ENCODE assay signal across 13 mouse cellular contexts in genomic region chr5:137673015-137673414, GRCm38 (mm10). TPM values are rescaled to one million over a fixed set of nuclear protein-coding genes. Genes with fewer than 3 reads are reported as not detected.
DNase-seq lines count a peak whose midpoint lies in the region; ATAC-seq and TF ChIP-seq lines count a peak whose summit lies in the region.
"Had no signal": no experiment of that assay in that cellular context is flagged by ENCODE, and none has a peak within 500 bp of the region (broad histone marks: within the 10 kb centered on the region; RNA-seq: fewer than 3 reads in every experiment).

No protein-coding gene starts in this region.

- intact Hi-C loops in gastrocnemius, adult 2 months (cut with DNase I), result no loop called here
- intact Hi-C loops in left cerebral cortex, postnatal 4 days (cut with DNase I), result no loop called here

- no peaks in the 10 kb centered on the region for H3K9me3 ChIP-seq in liver, embryonic 13.5 days (replicated peaks)

- no peak for DNase-seq in gastrocnemius, adult 2 months
- DNase-seq in gastrocnemius, adult 8-10 months (ENCODE audit: low spot score in 2 of 2), result no peak
- peak; percentile 17 to 46 for DNase-seq in spleen, postnatal 36 days (ENCODE audit: low spot score in 2 of 2)
- no peak for DNase-seq in spleen, adult 12 weeks (ENCODE audit: low spot score)
- DNase-seq in liver, embryonic 13.5 days, result peak; percentile 69
- no peak for DNase-seq in layer of hippocampus, adult 9-11 months
- no peak for DNase-seq in urinary bladder, postnatal 10 days (ENCODE audit: low spot score)
- DNase-seq in left cerebral cortex, postnatal 4 days, result no peak
- DNase-seq: cerebellum, postnatal 14 days; kidney, adult 11 months; right cerebral cortex, postnatal 14 days had no signal

- no peak overlapping the region for H3K4me3 ChIP-seq in gastrocnemius, adult 2 months
- H3K4me3 ChIP-seq in liver, embryonic 13.5 days (replicated peaks), result peak overlapping the region; percentile 22

- peak overlapping the region; percentile 56 for H3K4me2 ChIP-seq in liver, embryonic 13.5 days

- TF ChIP-seq CTCF in gastrocnemius, adult 2 months (IDR thresholded peaks at IDR 0.05), result no peak

- peaks cover 62% of the 10 kb centered on the region for H3K36me3 ChIP-seq in liver, embryonic 13.5 days

- peak; percentile 88 for ATAC-seq in liver, embryonic 13.5 days (ENCODE audit: low read depth)

- peak overlapping the region; percentile 88 for H3K27ac ChIP-seq in gastrocnemius, adult 2 months
- peak overlapping the region; percentile 93 for H3K27ac ChIP-seq in liver, embryonic 13.5 days

- H3K4me1 ChIP-seq in liver, embryonic 13.5 days (replicated peaks), result peaks cover 67% of the 10 kb centered on the region

- 39% methylated on average over 6 of the region's 6 CpGs for WGBS in liver, embryonic 13.5 days (ENCODE audit: insufficient replicate concordance)

- H3K9ac ChIP-seq in liver, embryonic 13.5 days, result peak overlapping the region; percentile 67

- no peaks in the 10 kb centered on the region for H3K27me3 ChIP-seq in liver, embryonic 13.5 days

RNA-seq across cellular contexts. Expression of gene Agfg2, which starts 11.5 kb away (rescaled TPM):
- total RNA-seq in gastrocnemius, adult 2 months (2021), result 10 to 100 TPM in 1 of 2 experiments, 1 to 10 TPM in 1; 3.3 to 10.3 TPM
- 1 to 10 TPM; 2.4 to 4.4 (median 3.3) TPM for total RNA-seq in gastrocnemius, adult 8-10 months (2022)
- polyA plus RNA-seq in liver, embryonic 13.5 days (2015; fragmentation: Nextera tagmentation; extraction: Ambion mirVana), result 32.1 and 37.8 TPM in 2 replicates
- 10 to 100 TPM; 23.9 to 24.7 TPM for total RNA-seq in left cerebral cortex, postnatal 4 days (2021)

RNA-seq across cellular contexts. Expression of gene Irs3, which starts 27.5 kb away (rescaled TPM):
- under 1 TPM; 0.26 to 0.78 TPM for total RNA-seq in gastrocnemius, adult 2 months (2021)
- total RNA-seq in gastrocnemius, adult 8-10 months (2022), result under 1 TPM; 0.19 to 0.81 (median 0.25) TPM
- 0.13 TPM in 1 of 2 replicates, not detected in the other for polyA plus RNA-seq in liver, embryonic 13.5 days (2015; fragmentation: Nextera tagmentation; extraction: Ambion mirVana)
- total RNA-seq in left cerebral cortex, postnatal 4 days (2021), result under 1 TPM in 1 of 2 experiments, not detected in 1; 0.28 TPM
- total RNA-seq: layer of hippocampus, postnatal 14 days; megakaryocyte, adult 5-6 weeks had no signal

RNA-seq across cellular contexts. Expression of gene Sap25, which starts 31.9 kb away (rescaled TPM):
- 1 to 10 TPM; 1.6 to 4.2 TPM for total RNA-seq in gastrocnemius, adult 2 months (2021)
- 1 to 10 TPM in 2 of 4 experiments, under 1 TPM in 2; 0.75 to 1.8 (median 1.1) TPM for total RNA-seq in gastrocnemius, adult 8-10 months (2022)
- 2.8 and 3.4 TPM in 2 replicates for polyA plus RNA-seq in liver, embryonic 13.5 days (2015; fragmentation: Nextera tagmentation; extraction: Ambion mirVana)
- total RNA-seq in left cerebral cortex, postnatal 4 days (2021), result 1 to 10 TPM; 2.8 to 4.9 TPM

RNA-seq across cellular contexts. Expression of gene Gm20605, which starts 44.0 kb away (rescaled TPM):
- 1 to 10 TPM; 2.9 to 3.3 TPM for total RNA-seq in gastrocnemius, adult 2 months (2021)
- 1 to 10 TPM; 1.9 to 3.5 (median 2.5) TPM for total RNA-seq in gastrocnemius, adult 8-10 months (2022)
- polyA plus RNA-seq in liver, embryonic 13.5 days (2015; fragmentation: Nextera tagmentation; extraction: Ambion mirVana), result 3.4 and 4.1 TPM in 2 replicates
- 10 to 100 TPM in 1 of 2 experiments, 1 to 10 TPM in 1; 9.9 to 10.2 TPM for total RNA-seq in left cerebral cortex, postnatal 4 days (2021)

RNA-seq across cellular contexts. Expression of gene Lrch4, which starts 44.1 kb away (rescaled TPM):
- 10 to 100 TPM; 15.6 to 17.1 TPM for total RNA-seq in gastrocnemius, adult 2 months (2021)
- 10 to 100 TPM; 12.7 to 15.7 (median 14.6) TPM for total RNA-seq in gastrocnemius, adult 8-10 months (2022)
- 24.8 and 32.0 TPM in 2 replicates for polyA plus RNA-seq in liver, embryonic 13.5 days (2015; fragmentation: Nextera tagmentation; extraction: Ambion mirVana)
- total RNA-seq in left cerebral cortex, postnatal 4 days (2021), result 10 to 100 TPM; 13.7 to 13.9 TPM

Comparison
In these comparisons a context has a peak if more than half of its experiments do, and no peak if none do; other contexts are left out.
1. DNase-seq: peak in spleen, postnatal 36 days (2 of 2) and liver, embryonic 13.5 days (single experiment); none in gastrocnemius, adult 2 months (single experiment), gastrocnemius, adult 8-10 months (0 of 2), spleen, adult 12 weeks (single experiment), layer of hippocampus, adult 9-11 months (single experiment), urinary bladder, postnatal 10 days (single experiment) and left cerebral cortex, postnatal 4 days (single experiment).